Mouse (Mus musculus) intestine, embryonic 15.5 days (tissue): ENCODE results near the gene Klhl12. TPM values are rescaled to one million over a fixed set of nuclear protein-coding genes. Genes with fewer than 3 reads are reported as not detected.
"Not testable (repeated sequence)": the region's sequence is repeated elsewhere in the genome, so short reads cannot be mapped to it uniquely, and the experiment has no call there.

Experiments used
- ATAC-seq: fragments of 200-750 bp; cut with Nextera tagmentation; 2 replicates; pipeline ENCODE4 v1.8.0; 2017; ENCODE audit warnings: moderate TSS enrichment, moderate library complexity
- H3K27ac ChIP-seq: fragments of 300-500 bp; sonication (generic); 2 replicates; pipeline ENCODE4 v1.5.1; 2015; ENCODE audit warnings: mild to moderate bottlenecking, inconsistent platforms
- H3K27me3 ChIP-seq: fragments of 300-500 bp; sonication (generic); replicated peaks from 2 replicates; pipeline ENCODE4 v1.6.1; 2015; ENCODE audit warnings: inconsistent platforms
- H3K36me3 ChIP-seq: fragments of 300-500 bp; sonication (generic); 2 replicates; pipeline ENCODE4 v1.6.1; 2015; ENCODE audit warnings: inconsistent platforms
- H3K4me1 ChIP-seq: fragments of 300-500 bp; sonication (generic); replicated peaks from 2 replicates; pipeline ENCODE4 v1.6.1; 2015; ENCODE audit warnings: inconsistent platforms
- H3K4me2 ChIP-seq: fragments of 300-500 bp; sonication (generic); replicated peaks from 2 replicates; pipeline ENCODE4 v1.6.1; 2015; ENCODE audit warnings: mild to moderate bottlenecking, inconsistent platforms
- H3K4me3 ChIP-seq: fragments of 300-500 bp; sonication (generic); replicated peaks from 2 replicates; pipeline ENCODE4 v1.5.1; 2015; ENCODE audit warnings: inconsistent platforms
- H3K9ac ChIP-seq: fragments of 300-500 bp; sonication (generic); 2 replicates; pipeline ENCODE4 v1.6.1; 2015; ENCODE audit warnings: inconsistent platforms
- H3K9me3 ChIP-seq: fragments of 300-500 bp; sonication (generic); 2 replicates; pipeline ENCODE4 v1.6.1; 2016; ENCODE audit warnings: inconsistent platforms
- WGBS: fragments of 180-500 bp; shearing (Covaris S2); methylation state at CpG from one replicate; pipeline ENCODE4 v1.1.7; 2015; 5-methylcytosine and 5-hydroxymethylcytosine counted together
- polyA plus RNA-seq: library from polyadenylated mRNA; unstranded; fragments of >200 nt; fragmentation: Nextera tagmentation; extraction: Ambion mirVana; gene quantifications from 2 replicates; pipeline ENCODE4 v1.2.1, GENCODE M21; 2015

Klhl12 gene
- polyA plus RNA-seq, 1 experiment from 2014 or later = 22.2 TPM

DNA sequence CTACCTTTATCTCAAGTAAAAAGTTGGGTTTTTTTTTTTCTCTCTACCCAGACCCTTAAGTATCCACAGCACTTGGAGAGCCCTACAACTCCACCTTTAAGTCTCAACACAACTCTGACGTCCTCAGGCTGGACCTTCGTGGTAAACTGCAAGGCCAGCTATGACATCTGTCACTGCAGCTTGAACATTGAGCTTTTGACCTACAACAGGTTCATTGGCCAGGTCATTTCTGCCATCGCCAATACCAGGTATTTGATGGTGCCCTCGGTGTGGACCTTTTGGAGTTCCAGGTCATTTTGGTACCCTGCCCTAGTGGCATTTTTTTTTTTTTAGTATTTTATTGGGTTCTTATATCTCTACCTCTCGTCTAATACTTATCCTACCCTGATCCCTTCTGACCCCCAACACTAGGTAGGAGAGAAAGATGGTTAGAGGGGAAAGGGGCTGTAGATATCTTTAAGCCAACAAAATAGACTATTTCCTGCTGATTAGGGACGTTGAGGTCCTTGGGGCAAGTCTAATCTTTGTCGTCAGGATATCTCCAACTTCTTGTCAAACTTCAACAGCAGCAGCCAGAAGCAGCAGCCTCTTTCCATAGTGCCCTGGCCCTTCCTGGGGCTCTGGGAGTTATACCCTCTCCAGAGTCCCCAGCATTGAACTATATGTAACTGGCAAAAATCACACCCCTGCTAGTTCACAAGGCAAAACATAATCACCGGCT is 64.8 kb downstream of the Klhl12 start:
- Histone ChIP-seq H3K9ac (no peak overlapping the region), H3K9me3 (no peaks in the 10 kb centered on the region), H3K27ac (no peak overlapping the region), H3K27me3 (no peaks in the 10 kb centered on the region), H3K36me3 (no peaks in the 10 kb centered on the region), H3K4me2 (no peak overlapping the region), H3K4me3 (no peak overlapping the region), H3K4me1 (0 out of 2 replicates have a peak, but pooled peaks cover 5% of the 10 kb centered on the region)
- WGBS = 70% methylated on average over 8 of the region's 8 CpGs
- no peak for ATAC-seq

DNA sequence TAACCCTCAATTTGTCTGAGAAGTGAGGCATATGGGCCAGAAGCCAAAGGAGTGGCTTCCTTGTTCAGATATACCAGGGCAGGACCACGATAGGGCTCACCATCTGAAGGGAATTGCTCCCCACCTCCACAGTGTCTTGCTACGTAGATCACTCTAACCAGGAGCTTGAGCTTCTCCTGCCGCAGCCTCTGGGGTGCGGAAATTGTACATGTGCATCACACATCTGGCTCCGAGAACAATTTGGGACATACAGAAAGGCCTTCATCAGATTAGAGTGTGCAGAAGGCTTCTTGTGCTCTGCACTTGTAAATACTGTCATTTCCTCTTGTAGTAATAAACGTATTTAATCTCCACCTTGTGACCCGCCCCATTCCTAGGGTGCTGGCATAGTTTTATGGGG is 65.8 kb downstream of the Klhl12 start:
- Histone ChIP-seq H3K9ac (no peak overlapping the region), H3K4me1 (0 out of 2 replicates have a peak, but pooled peaks cover 5% of the 10 kb centered on the region), H3K27me3 (no peaks in the 10 kb centered on the region), H3K9me3 (no peaks in the 10 kb centered on the region), H3K27ac (0 out of 2 replicates have a peak overlapping the region, but pooled peaks have one; percentile 52), H3K36me3 (no peaks in the 10 kb centered on the region), H3K4me2 (no peak overlapping the region), H3K4me3 (no peak overlapping the region)
- WGBS = 62% methylated on average over 7 of the region's 7 CpGs
- ATAC-seq = peak; percentile 22; the same call in 1 of the 2 replicates

DNA sequence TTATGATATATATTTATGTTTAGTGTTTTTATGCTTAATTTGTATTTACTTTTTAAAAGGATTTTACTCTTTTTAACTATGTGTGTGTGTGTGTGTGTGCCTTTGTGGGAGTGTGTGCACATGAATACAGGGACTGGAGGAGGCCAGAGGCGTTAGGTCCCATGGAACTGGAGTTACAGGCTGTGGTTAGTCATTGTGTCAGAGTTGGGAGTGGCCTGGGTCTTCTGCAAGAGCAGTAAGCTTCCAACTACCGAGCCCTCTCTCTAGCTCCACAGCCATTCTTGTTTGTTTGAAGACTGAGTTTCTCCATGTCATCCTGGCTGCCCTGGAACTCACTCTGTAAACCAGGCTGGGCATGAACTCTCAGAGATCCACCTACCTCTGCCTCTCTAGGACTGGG is 67.0 kb downstream of the Klhl12 start:
- Histone ChIP-seq H3K4me3 (no peak overlapping the region), H3K4me1 (0 out of 2 replicates have a peak, but pooled peaks cover 2% of the 10 kb centered on the region), H3K27me3 (no peaks in the 10 kb centered on the region), H3K9ac (no peak overlapping the region), H3K4me2 (no peak overlapping the region), H3K36me3 (no peaks in the 10 kb centered on the region), H3K27ac (no peak overlapping the region), H3K9me3 (no peaks in the 10 kb centered on the region)
- ATAC-seq = no peak
- WGBS = 37% methylated on average over 2 of the region's 2 CpGs

DNA sequence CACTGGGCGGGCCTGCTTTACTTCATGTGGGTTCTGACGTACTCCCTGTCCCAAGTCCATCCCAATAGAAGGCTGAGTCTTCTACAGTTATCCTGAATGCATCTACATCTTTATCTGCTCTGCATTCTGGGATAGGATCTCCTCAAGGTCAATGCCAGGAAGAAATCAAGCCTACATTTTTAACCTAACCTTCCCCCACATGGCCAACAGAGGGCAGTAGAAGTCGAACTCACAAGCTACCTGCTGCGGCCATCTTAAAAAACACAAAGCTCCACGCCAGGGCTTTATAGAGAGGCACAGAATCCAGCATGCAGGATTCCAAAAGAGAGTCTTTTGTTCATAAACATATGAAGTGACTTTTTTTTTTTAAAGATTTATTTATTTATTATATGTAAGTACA is 69.1 kb downstream of the Klhl12 start:
- ATAC-seq = no peak
- 83% methylated on average over 5 of the region's 5 CpGs for WGBS
- Histone ChIP-seq H3K4me3 (no peak overlapping the region), H3K36me3 (no peaks in the 10 kb centered on the region), H3K27me3 (no peaks in the 10 kb centered on the region), H3K4me1 (0 out of 2 replicates have a peak, but pooled peaks cover 2% of the 10 kb centered on the region), H3K9ac (no peak overlapping the region), H3K27ac (no peak overlapping the region), H3K9me3 (no peaks in the 10 kb centered on the region), H3K4me2 (no peak overlapping the region)

DNA sequence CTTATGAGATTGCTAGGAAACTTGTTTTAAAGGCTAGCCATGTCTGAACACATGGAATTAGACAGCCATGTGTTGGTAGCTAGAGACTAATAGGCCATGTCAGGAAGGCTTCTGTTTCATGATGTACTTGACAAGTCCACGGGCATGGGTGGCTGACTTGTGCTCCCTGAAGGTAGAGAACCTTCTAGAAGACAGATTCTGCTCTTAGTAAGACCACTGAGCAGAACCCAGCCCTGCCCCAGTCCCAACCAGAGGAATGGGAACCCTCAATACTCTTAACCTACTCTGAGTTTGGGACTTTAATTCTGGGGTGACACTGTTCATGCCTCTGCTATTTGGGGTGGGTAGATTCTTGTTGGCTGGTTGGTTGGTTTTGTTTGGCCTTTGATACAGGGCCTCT is 69.7 kb downstream of the Klhl12 start:
- H3K4me2 ChIP-seq = no peak overlapping the region
- H3K9me3 ChIP-seq = no peaks in the 10 kb centered on the region
- H3K27me3 ChIP-seq = no peaks in the 10 kb centered on the region
- 0 out of 2 replicates have a peak, but pooled peaks cover 2% of the 10 kb centered on the region for H3K4me1 ChIP-seq
- no peak for ATAC-seq
- H3K27ac ChIP-seq = no peak overlapping the region
- WGBS = 91% methylated on average over 1 of the region's 1 CpGs
- H3K4me3 ChIP-seq = no peak overlapping the region
- no peaks in the 10 kb centered on the region for H3K36me3 ChIP-seq
- no peak overlapping the region for H3K9ac ChIP-seq

DNA sequence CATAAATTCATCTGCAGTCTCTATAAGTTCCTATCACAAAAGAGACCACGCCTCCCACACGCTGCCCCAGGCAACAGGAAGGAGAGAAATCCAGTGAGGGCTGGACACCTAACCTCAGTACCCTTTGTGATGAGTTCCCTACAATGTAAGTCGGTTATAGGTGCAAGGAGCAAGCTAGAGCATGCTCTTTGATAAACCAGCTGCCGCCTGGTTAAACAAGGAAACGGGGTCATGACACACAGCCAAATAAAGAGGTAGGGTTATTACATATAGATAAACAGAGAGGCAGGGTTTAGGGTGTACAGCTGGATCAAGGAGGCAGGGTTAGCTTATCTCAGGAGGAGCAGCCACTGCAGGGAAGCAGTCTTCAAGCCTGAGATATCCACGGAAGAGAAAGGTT is 71.4 kb downstream of the Klhl12 start:
- peak; percentile 88 for ATAC-seq
- H3K27me3 ChIP-seq = no peaks in the 10 kb centered on the region
- H3K9ac ChIP-seq = no peak overlapping the region
- WGBS = 25% methylated on average over 6 of the region's 6 CpGs
- peak overlapping the region; percentile 20; the same call in 1 of the 2 replicates for H3K27ac ChIP-seq
- H3K4me3 ChIP-seq = no peak overlapping the region
- H3K9me3 ChIP-seq = no peaks in the 10 kb centered on the region
- no peaks in the 10 kb centered on the region for H3K36me3 ChIP-seq
- 0 out of 2 replicates have a peak, but pooled peaks cover 2% of the 10 kb centered on the region for H3K4me1 ChIP-seq
- no peak overlapping the region for H3K4me2 ChIP-seq

DNA sequence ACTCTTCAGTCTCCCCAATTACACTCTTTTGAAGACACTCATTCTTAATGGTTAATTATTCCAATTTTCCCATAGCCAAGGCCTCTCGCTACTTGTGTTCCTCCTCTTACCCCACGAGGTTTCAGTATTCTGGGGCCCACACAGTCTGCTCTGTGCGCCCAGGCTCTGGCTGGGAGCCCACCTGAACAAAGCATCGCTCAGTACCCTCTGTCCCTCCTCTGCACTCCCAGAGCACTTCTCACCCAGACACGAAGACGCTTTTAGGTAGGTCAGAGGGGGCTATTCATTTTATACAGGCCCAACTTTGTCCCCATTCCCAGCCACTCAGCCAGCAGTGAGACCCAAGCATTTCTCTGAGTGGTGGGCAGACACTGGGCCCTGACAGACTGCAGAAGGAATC is 75.3 kb downstream of the Klhl12 start:
- H3K9ac ChIP-seq = no peak overlapping the region
- no peak overlapping the region for H3K27ac ChIP-seq
- H3K36me3 ChIP-seq = no peaks in the 10 kb centered on the region
- no peaks in the 10 kb centered on the region for H3K27me3 ChIP-seq
- WGBS = 83% methylated on average over 6 of the region's 6 CpGs
- no peak for ATAC-seq
- H3K9me3 ChIP-seq = no peaks in the 10 kb centered on the region
- H3K4me1 ChIP-seq = 0 out of 2 replicates have a peak, but pooled peaks cover 2% of the 10 kb centered on the region
- H3K4me2 ChIP-seq = no peak overlapping the region
- no peak overlapping the region for H3K4me3 ChIP-seq

DNA sequence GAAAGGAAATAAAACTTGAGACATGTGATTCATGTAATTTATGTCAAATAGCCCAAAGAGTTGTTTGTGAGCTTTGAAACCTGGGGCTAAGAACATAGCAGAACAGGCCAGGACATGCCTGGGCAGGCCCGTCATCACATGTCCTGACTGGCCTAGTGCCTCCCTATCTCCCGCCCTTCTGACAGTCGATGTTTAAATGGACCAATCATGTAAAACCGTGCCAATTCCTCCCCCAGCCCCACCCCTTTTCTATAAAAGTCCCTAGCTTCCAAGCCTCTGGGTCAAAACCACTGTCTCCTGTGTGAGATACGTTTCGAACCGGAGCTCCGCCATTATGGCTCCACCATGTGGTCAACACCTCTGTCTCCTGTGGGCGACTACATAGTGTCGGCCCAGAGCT is 78.4 kb downstream of the Klhl12 start:
- H3K4me3 ChIP-seq, H3K27ac ChIP-seq, ATAC-seq, H3K9ac ChIP-seq, H3K4me1 ChIP-seq, H3K27me3 ChIP-seq, H3K9me3 ChIP-seq, H3K4me2 ChIP-seq, H3K36me3 ChIP-seq: not testable (repeated sequence)
- WGBS = 92% methylated on average over 10 of the region's 10 CpGs

DNA sequence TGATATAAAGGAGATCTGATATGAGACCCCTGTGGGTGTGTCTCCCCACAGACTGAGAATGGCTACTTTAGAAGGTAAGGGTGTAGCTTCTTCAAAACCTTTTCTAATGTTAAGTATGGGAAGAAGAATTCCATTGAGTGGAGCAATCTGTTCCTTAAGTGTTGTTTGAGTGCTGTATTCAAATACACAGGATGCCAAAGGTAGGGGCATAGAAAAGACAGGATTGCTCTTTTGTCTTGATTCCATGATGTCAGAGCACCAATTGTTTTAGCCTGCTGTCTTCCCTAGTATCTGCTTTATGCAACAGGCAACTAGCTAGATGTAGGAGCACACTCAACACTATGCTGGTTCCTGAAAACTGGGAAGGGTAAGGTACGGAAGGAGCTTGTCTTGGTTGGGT is 79.7 kb downstream of the Klhl12 start:
- Histone ChIP-seq H3K9ac (no peak overlapping the region), H3K36me3 (no peaks in the 10 kb centered on the region), H3K27ac (no peak overlapping the region), H3K27me3 (no peaks in the 10 kb centered on the region), H3K4me2 (no peak overlapping the region), H3K4me1 (no peaks in the 10 kb centered on the region), H3K9me3 (no peaks in the 10 kb centered on the region), H3K4me3 (no peak overlapping the region)
- ATAC-seq = no peak
- WGBS = 94% methylated on average over 1 of the region's 1 CpGs

DNA sequence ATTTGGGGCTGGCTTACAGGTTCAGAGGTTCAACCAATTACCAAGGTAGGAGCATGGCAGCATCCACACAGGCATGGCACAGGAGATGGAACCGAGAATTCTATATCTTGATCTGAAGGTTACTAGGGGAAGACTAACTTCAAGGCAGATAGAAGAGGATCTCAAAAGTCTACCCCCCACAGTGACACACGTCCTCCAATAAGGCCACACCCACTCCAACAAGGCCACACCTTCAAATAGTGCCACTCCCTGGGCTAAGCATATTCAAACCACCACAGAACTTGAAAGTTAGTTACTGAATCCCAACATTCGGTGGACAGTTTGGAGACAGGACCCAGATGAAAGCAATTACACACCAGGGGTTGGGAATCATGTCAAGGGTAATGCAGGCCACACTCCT is 80.2 kb downstream of the Klhl12 start:
- H3K4me2 ChIP-seq = no peak overlapping the region
- no peaks in the 10 kb centered on the region for H3K27me3 ChIP-seq
- no peaks in the 10 kb centered on the region for H3K4me1 ChIP-seq
- H3K4me3 ChIP-seq = no peak overlapping the region
- no peaks in the 10 kb centered on the region for H3K9me3 ChIP-seq
- H3K27ac ChIP-seq = no peak overlapping the region
- H3K9ac ChIP-seq = no peak overlapping the region
- H3K36me3 ChIP-seq = no peaks in the 10 kb centered on the region
- WGBS = 71% methylated on average over 3 of the region's 3 CpGs
- no peak for ATAC-seq

DNA sequence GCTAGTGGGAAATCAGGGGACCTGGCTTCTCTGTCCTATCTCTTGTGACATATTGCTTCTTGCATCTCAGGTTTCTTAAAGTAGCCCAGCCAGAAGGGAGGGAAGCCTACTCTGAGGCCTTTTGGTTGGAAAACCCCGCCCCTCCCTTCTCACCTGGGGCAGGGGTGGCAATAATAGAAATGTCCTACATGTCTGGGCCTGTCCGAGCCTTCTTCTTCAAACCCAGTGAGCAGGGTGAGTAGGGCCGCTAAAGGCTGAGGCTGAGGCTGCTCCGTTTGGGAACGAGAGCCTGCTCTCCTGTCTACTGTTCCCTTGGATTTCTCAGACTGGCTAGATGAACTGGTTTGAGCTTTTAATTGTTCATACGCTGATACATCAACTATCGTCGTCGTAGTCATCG is 85.3 kb downstream of the Klhl12 start:
- no peak overlapping the region for H3K4me3 ChIP-seq
- no peak for ATAC-seq
- H3K27ac ChIP-seq = no peak overlapping the region
- H3K4me1 ChIP-seq = no peaks in the 10 kb centered on the region
- H3K9me3 ChIP-seq = no peaks in the 10 kb centered on the region
- no peak overlapping the region for H3K4me2 ChIP-seq
- 91% methylated on average over 10 of the region's 10 CpGs for WGBS
- H3K36me3 ChIP-seq = no peaks in the 10 kb centered on the region
- H3K9ac ChIP-seq = no peak overlapping the region
- H3K27me3 ChIP-seq = no peaks in the 10 kb centered on the region
